Mouse (Mus musculus) liver, embryonic 14.5 days (tissue): ENCODE data around the gene Pten. TPM values are rescaled to one million over a fixed set of nuclear protein-coding genes. Genes with fewer than 3 reads are reported as not detected.
"Not testable (repeated sequence)": the region's sequence is repeated elsewhere in the genome, so short reads cannot be mapped to it uniquely, and the experiment has no call there.

Experiments
- ATAC-seq: fragments of 200-750 bp; cut with Nextera tagmentation; 2 replicates; pipeline ENCODE4 v1.8.0; 2017; ENCODE audit warnings: moderate number of reproducible peaks, mild to moderate bottlenecking, moderate library complexity; ENCODE audit not compliant: insufficient read depth
- DNase-seq, 3 experiments: peaks; one replicate each; pipeline ENCODE4 v3.0.0-alpha.2; 2012 to 2013; ENCODE audit warnings: low read depth in 3 of 3, low spot score in 3 of 3
- H3K27ac ChIP-seq: fragments of 300-500 bp; sonication (generic); 2 replicates; pipeline ENCODE4 v1.5.1; 2014; ENCODE audit warnings: moderate library complexity, mild to moderate bottlenecking, control low read depth, inconsistent platforms
- H3K27me3 ChIP-seq: fragments of 300-500 bp; sonication (generic); 2 replicates; pipeline ENCODE4 v1.6.1; 2014; ENCODE audit warnings: mild to moderate bottlenecking, low read length, moderate library complexity; ENCODE audit not compliant: control insufficient read depth, insufficient read depth
- H3K36me3 ChIP-seq: fragments of 300-500 bp; sonication (generic); replicated peaks from 2 replicates; pipeline ENCODE4 v1.6.1; 2014; ENCODE audit warnings: low read depth; ENCODE audit not compliant: control insufficient read depth, insufficient read depth
- H3K4me1 ChIP-seq, 2 experiments: fragments of 200-500 bp in 1 of 2; fragments of 300-500 bp in 1 of 2; sonication (generic) in 1 of 2; replicated peaks; 2 replicates each; pipeline ENCODE4 v1.6.1; 2012 to 2014; ENCODE audit warnings: antibody characterized with exemption in 1 of 2, inconsistent platforms in 1 of 2, low read length in 1 of 2; ENCODE audit not compliant: control insufficient read depth in 2 of 2, insufficient read depth in 2 of 2
- H3K4me2 ChIP-seq: fragments of 300-500 bp; sonication (generic); 2 replicates; pipeline ENCODE4 v1.6.1; 2014; ENCODE audit warnings: low read depth, mild to moderate bottlenecking, control low read depth, moderate library complexity
- H3K4me3 ChIP-seq, 2 experiments: fragments of 200-500 bp in 1 of 2; fragments of 300-500 bp in 1 of 2; sonication (generic) in 1 of 2; 2 replicates each; pipeline ENCODE4 v1.5.1; 2012 to 2014; ENCODE audit warnings: low read depth in 2 of 2, low read length in 2 of 2, mild to moderate bottlenecking in 2 of 2, control low read depth in 1 of 2, inconsistent platforms in 1 of 2, moderate library complexity in 1 of 2; ENCODE audit not compliant: insufficient read depth in 1 of 2
- H3K9ac ChIP-seq: fragments of 300-500 bp; sonication (generic); replicated peaks from 2 replicates; pipeline ENCODE4 v1.6.1; 2014; ENCODE audit warnings: mild to moderate bottlenecking, control low read depth, moderate library complexity
- H3K9me3 ChIP-seq: fragments of 300-500 bp; sonication (generic); 2 replicates; pipeline ENCODE4 v1.6.1; 2016; ENCODE audit warnings: low read length, mixed read lengths; ENCODE audit not compliant: control insufficient read depth
- CTCF ChIP-seq: IDR thresholded peaks from 2 replicates; pipeline ENCODE4 v1.5.1; 2016; ENCODE audit warnings: antibody characterized with exemption, low read depth, control low read depth
- EP300 ChIP-seq: IDR thresholded peaks from 2 replicates; pipeline ENCODE4 v1.6.1; 2016; ENCODE audit warnings: antibody characterized with exemption, low read depth
- WGBS: fragments of 180-500 bp; shearing (Covaris S2); extraction: QIAGEN DNeasy Blood & Tissue Kit; methylation state at CpG from one replicate; pipeline ENCODE4 v1.1.7; 2014; ENCODE audit not compliant: insufficient replicate concordance; 5-methylcytosine and 5-hydroxymethylcytosine counted together
- polyA plus RNA-seq, 2 experiments: library from polyadenylated mRNA; depleted of rRNA in 1 of 2; stranded (reverse) in 1 of 2; unstranded in 1 of 2; fragments of >200 nt; fragmentation: Nextera tagmentation in 1 of 2; extraction: Ambion mirVana in 1 of 2; gene quantifications; 2 replicates each; pipeline versions ENCODE4 v1.2.1 to v1.2.3; 2012 to 2014

Pten gene
- polyA plus RNA-seq, 2 experiments, result 3.5 to 4.3 TPM

DNA sequence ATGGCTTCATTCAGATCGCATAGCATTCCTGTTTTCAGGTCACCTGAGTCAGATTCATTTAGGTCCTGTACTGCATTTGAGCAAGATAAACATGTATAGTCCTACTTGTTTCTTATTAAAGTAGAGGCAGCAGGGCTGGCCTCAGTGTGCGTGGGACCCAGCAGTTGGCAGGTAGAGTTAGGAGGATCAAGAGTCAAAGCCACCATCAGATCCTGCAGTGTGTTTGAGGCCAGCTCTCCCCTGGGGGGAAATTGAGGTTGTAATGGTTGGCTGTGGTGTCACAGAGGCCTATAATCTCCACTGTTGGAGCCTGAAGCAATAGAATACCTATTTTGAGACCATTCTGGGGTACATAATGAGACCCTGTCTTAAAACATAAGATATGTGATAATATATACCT, 50.3 kb downstream of the Pten start:
- Histone ChIP-seq H3K4me1 (no peaks in the 10 kb centered on the region), H3K4me3 (no peak overlapping the region), H3K9me3 (no peaks in the 10 kb centered on the region), H3K36me3 (no peaks in the 10 kb centered on the region; the same call in 1 of the 2 replicates), H3K9ac (no peak overlapping the region), H3K4me2 (no peak overlapping the region), H3K27me3 (no peaks in the 10 kb centered on the region), H3K27ac (no peak overlapping the region)
- no peak for DNase-seq
- TF ChIP-seq EP300, result no peak
- no peak for TF ChIP-seq CTCF
- WGBS, result 75% methylated on average over 2 of the region's 2 CpGs
- no peak for ATAC-seq

DNA sequence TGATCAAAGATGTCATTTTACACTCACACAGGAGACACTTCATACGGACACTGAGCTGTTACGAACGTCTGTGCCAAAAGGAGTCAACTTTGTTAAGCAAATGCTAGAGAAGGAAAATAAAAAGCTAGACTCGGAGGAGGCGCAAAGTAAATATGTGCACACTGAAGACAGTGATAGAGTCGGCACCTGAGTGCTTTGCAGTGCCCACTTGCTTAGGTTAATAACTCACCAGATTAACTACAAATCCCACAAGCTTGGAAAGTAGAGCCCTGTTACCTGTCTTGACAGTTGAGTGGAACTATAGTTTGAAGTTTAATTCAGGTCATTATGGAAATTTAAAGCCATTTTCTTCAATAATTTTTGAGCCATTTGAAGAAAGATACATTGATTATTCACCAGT, 51.4 kb downstream of the Pten start:
- no peak for TF ChIP-seq CTCF
- no peak for TF ChIP-seq EP300
- no peak overlapping the region for H3K9ac ChIP-seq
- no peak overlapping the region for H3K27ac ChIP-seq
- DNase-seq (no peak), ATAC-seq (no peak)
- H3K27me3 ChIP-seq, result no peaks in the 10 kb centered on the region
- H3K9me3 ChIP-seq, result no peaks in the 10 kb centered on the region
- no peaks in the 10 kb centered on the region for H3K4me1 ChIP-seq
- no peak overlapping the region for H3K4me3 ChIP-seq
- no peaks in the 10 kb centered on the region; the same call in 1 of the 2 replicates for H3K36me3 ChIP-seq
- WGBS, result 74% methylated on average over 6 of the region's 6 CpGs
- H3K4me2 ChIP-seq, result no peak overlapping the region

DNA sequence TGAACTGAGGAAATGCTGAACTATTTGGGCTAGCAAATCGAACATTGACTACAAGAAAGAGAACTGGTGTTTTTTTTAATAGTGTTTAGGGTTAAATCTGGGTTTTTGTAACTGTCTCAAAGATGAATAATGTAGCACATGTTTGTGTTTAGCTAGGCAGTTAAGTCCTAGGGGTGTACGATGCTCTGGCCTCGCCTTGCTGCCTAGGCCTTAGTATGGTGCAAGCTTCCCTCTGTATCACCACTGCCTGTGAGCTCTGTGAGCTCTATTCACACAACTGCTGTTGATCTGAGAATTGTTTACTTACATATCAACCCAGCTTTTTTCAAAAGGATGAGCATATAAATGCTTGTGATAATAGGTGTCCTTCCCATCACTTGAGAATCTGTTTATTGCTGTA, 51.8 kb downstream of the Pten start:
- no peak overlapping the region for H3K4me2 ChIP-seq
- 74% methylated on average over 3 of the region's 3 CpGs for WGBS
- no peaks in the 10 kb centered on the region for H3K27me3 ChIP-seq
- no peak for TF ChIP-seq EP300
- no peak for TF ChIP-seq CTCF
- ATAC-seq (no peak), DNase-seq (no peak)
- no peaks in the 10 kb centered on the region for H3K9me3 ChIP-seq
- no peak overlapping the region for H3K9ac ChIP-seq
- H3K4me1 ChIP-seq, result no peaks in the 10 kb centered on the region
- H3K36me3 ChIP-seq, result no peaks in the 10 kb centered on the region; the same call in 1 of the 2 replicates
- H3K4me3 ChIP-seq, result no peak overlapping the region
- H3K27ac ChIP-seq, result no peak overlapping the region

DNA sequence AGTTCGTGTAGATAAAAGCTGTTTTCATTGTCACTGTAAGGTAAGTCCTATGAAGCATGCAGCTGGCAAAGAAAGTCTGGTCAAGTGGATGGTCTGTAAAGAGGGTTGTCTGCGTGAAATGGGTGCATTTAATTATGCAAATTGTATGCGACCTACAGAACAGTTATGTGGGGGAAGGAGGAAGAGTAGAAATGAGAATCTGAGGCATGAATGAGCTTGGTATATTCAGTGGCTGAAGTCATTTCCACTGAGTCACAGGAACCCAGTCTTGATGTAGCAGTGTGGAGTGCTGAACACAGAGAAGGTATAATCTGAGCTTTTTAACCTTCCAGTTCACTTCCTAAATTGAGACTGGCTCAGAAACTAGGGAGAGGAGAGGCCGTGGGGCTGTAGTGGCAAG, 61.5 kb downstream of the Pten start:
- 61% methylated on average over 4 of the region's 4 CpGs for WGBS
- Histone ChIP-seq H3K9ac (no peak overlapping the region), H3K27me3 (no peaks in the 10 kb centered on the region), H3K4me1 (no peaks in the 10 kb centered on the region), H3K4me2 (no peak overlapping the region), H3K4me3 (no peak overlapping the region), H3K9me3 (no peaks in the 10 kb centered on the region), H3K27ac (no peak overlapping the region), H3K36me3 (peaks cover 5% of the 10 kb centered on the region)
- TF ChIP-seq EP300 (no peak), CTCF (no peak)
- DNase-seq (no peak), ATAC-seq (no peak)

DNA sequence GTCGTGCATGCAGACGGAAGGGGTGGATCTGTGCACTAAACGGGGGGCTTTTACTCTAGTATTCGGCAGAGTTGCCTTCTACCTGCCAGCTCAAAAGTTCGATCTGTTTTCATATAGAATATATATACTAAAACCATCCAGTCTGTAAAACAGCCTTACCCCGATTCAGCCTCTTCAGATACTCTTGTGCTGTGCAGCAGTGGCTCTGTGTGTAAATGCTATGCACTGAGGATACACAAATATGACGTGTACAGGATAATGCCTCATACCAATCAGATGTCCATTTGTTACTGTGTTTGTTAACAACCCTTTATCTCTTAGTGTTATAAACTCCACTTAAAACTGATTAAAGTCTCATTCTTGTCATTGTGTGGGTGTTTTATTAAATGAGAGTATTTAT, 65.7 kb downstream of the Pten start:
- not testable (repeated sequence) for H3K27me3 ChIP-seq, H3K9me3 ChIP-seq, H3K9ac ChIP-seq, H3K4me2 ChIP-seq, ATAC-seq, H3K36me3 ChIP-seq, H3K4me1 ChIP-seq, DNase-seq, H3K27ac ChIP-seq, H3K4me3 ChIP-seq
- WGBS, result no CpG with 5 or more reads among the region's 7 CpGs

DNA sequence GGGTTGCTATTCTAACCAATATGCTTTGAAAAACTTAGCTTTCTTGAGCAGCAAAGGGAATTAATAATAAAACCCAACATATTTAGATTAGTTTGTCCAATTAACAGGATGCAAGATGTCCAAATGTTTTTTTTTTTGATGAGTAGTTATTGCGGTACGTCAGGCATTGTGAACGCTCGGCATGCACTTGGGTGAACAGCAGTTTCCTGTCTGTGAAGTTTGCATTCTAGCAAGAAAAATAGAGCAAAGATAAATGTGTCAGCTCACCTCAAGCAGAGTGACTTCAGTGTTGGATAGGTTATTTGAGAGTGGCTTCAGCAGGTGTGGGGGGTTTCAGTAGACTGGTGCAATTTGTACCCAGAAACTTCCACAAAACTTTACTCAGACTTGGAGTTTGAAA, 69.3 kb downstream of the Pten start:
- DNase-seq, result no peak
- H3K4me2 ChIP-seq, result no peak overlapping the region
- H3K27ac ChIP-seq, result no peak overlapping the region
- TF ChIP-seq CTCF (no peak), EP300 (no peak)
- ATAC-seq, result no peak
- H3K9me3 ChIP-seq, result no peaks in the 10 kb centered on the region
- no peak overlapping the region for H3K4me3 ChIP-seq
- no peak overlapping the region for H3K9ac ChIP-seq
- no peaks in the 10 kb centered on the region for H3K4me1 ChIP-seq
- 44% methylated on average over 4 of the region's 4 CpGs for WGBS
- H3K27me3 ChIP-seq, result no peaks in the 10 kb centered on the region
- H3K36me3 ChIP-seq, result no peaks in the 10 kb centered on the region
